Mouse (Mus musculus) ES-Bruce4 (cell line): ENCODE measurements around the gene Snx1.

Experiments
- CTCF ChIP-seq: IDR thresholded peaks from one replicate; pipeline ENCODE4 v1.8.1; 2011; ENCODE audit warnings: low read depth, low read length
- EP300 ChIP-seq: IDR thresholded peaks from 2 replicates; pipeline ENCODE4 v1.6.1; 2011; ENCODE audit warnings: low read depth, low read length; ENCODE audit not compliant: insufficient read depth
- POLR2A ChIP-seq: IDR thresholded peaks from one replicate; pipeline ENCODE4 v1.8.1; 2011; ENCODE audit warnings: low read length; ENCODE audit not compliant: insufficient read depth

DNA sequence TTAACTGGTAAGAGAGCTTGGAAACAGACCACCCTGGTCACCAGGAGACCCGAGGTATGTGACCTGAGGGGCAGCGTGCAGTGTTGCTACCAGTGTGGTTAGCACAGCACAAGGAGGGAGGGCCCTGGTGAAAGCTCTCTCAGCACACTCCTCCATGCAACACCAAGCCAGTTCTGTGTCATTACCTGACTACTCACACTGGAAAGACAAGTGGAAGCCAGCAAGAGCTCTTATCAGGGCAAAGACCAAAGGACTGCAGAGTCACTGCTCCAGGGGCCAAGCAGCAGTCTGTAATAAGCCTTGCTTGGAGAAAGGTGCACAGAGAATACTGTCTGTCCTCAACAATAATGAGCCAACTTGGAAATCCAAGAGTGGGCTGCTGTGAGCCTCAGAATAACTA lies 33.7 kb downstream of the Snx1 start:
- TF ChIP-seq CTCF (no peak), EP300 (no peak), POLR2A (no peak)
